Mouse (Mus musculus) lung, postnatal 14 days (tissue): ENCODE measurements around the gene Mrpl47.
"Not testable (repeated sequence)": the region's sequence is repeated elsewhere in the genome, so short reads cannot be mapped to it uniquely, and the experiment has no call there.

ENCODE experiments used
- DNase-seq: peaks from one replicate; pipeline ENCODE4 v3.0.0; 2021

The Mrpl47 gene

DNA sequence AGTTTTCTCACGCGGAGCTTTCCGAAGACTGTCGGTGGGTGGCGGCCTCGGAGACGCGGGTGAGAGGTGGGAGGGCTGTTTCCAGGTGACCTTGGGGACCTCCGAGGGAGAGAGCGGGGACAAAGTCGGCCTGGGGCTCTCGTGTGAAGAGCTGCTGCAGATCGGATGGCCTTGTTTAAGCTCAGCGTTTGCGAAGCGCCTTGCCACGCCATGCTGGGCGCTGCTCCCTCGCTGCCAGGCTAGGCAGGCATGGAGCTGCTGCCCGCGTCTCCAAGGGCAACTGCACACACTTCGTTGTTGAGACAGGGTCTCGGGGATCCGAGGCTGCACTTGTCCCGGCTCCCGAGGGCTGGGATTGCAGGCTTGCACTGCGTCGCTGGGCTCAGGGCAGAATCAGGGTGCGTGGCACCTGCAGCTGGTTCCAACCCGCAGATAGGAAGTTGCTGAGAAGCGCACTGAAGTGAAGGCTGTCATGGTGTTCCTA is at the start of gene Mrpl47:
TSS of gene Mrpl47 (minus strand) at position 434 of the 484 bp plus-strand sequence.
- DNase-seq, result no peak

DNA sequence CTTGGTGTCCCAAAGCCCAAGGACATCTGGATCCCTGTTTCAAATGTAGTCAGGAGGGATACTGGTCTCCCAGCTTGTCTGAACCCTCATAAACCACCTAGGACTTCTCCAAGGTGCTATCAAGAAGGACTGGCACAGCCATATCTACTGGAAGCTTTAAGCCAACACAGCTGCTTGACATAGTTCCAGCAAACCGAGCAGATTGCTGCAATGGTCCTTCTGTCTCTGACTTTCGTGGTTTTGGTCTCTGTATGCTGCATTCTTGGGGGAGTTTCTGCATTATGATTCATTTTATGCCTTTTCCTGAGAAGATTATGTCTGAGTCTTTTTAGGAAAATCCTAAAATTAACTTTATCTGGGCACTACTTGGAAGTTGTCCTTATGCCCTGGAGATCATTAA is 33.4 kb upstream of the Mrpl47 start:
- no peak for DNase-seq

GRCm38 (mm10) chr3:32763902-32764301 is 26.5 kb upstream of the Mrpl47 start:
- no peak for DNase-seq

- DNase-seq, result no peak
Observed at GRCm38 (mm10) chr3:32762962-32763361, 25.6 kb upstream of the Mrpl47 start.

- DNase-seq, result no peak
Observed at GRCm38 (mm10) chr3:32759212-32759611, 21.8 kb upstream of the Mrpl47 start.

- DNase-seq, result no peak
Observed at GRCm38 (mm10) chr3:32754384-32754915, 17.0 kb upstream of the Mrpl47 start.

DNA sequence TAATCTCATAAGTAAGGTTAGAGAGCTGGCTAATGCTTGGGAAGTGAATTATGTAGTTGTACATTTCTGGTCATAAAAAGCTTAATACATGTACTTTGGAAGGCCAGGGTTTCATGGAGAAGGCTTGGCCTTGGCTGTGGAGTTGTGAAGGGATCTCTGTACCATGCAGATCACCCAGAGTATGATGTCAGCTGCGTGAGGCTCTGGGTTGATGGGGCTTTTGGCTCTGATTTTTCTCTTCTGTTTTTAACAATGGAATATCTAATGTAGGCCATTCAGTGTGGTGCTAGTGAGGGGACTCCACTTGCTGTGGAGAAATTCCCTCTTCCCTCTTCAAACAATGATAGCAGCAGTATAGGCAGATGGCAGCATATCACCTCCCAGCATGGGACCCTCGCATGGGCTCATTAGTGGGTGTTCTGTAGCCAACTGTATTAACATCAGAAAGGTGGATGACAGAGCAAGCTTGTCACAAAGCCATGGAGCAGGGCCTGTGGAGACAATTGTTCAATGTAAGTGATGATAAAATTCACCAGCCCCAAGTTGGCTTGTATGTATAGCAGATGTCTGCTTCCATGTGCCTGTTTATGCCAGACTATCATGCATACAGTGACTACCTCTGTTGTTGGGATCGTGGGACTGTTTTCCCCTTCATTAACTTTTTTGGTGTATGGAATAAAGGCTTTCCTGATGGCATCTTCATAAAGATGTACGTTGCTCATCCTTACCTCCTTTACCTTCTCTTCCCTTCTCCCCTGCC is 12.6 kb upstream of the Mrpl47 start:
- DNase-seq, result no peak

GRCm38 (mm10) chr3:32748384-32748783 is 11.0 kb upstream of the Mrpl47 start:
- no peak for DNase-seq

GRCm38 (mm10) chr3:32745426-32745825 is 8.0 kb upstream of the Mrpl47 start:
- not testable (repeated sequence) for DNase-seq

- no peak for DNase-seq
Observed at GRCm38 (mm10) chr3:32745001-32745400, 7.6 kb upstream of the Mrpl47 start.

DNA sequence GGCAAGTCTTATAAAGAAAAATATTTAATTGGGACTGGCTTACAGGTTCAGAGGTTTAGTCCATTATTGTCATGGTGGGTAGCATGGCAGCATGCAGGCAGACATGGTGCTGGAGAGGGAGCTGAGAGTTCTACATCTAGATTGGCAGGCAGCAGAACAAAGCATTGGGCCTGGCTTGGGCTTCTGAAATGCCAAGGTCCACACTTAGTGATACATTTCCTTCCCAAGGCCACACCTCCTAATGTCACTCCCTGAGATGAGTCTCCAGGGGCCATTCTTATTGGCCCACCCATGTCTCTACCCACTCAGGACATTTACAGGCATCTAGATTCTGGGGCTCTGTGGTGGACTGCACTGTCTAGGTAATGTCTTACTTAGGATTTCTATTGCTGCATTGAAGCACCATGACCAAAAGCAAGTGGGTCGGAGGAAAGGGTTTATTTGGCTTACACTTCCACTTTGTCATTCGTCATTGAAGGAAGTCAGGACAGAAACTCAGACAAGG is 4.9 kb upstream of the Mrpl47 start:
- no peak for DNase-seq

DNA sequence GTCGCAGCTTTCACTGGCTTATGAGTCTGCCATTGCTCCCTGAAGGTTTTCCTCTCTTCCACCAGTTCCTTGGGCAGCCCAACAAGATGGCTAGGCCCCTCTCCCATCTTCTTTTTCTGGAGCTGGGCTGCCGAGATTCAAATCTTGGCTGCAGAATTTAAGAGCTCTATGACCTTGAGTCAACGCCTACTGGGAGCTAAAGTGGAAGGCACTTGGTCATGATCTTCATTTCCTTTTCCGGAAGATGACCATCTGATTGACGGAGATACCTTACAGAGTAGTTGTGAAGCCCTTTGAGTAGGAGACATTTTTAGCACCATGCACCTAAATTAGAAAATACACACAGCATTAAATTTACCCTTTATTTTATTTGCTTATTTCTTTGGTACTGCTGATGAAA is 1.1 kb upstream of the Mrpl47 start:
- no peak for DNase-seq

GRCm38 (mm10) chr3:32736244-32737171 is 897 bp downstream of the Mrpl47 start, which contains the start of gene Ndufb5:
Gene Ndufb5, plus strand, starts transcription at chr3:32736990.
- DNase-seq, result peak; percentile 97

GRCm38 (mm10) chr3:32727861-32728260 is 9.5 kb downstream of the Mrpl47 start:
- no peak for DNase-seq

DNA sequence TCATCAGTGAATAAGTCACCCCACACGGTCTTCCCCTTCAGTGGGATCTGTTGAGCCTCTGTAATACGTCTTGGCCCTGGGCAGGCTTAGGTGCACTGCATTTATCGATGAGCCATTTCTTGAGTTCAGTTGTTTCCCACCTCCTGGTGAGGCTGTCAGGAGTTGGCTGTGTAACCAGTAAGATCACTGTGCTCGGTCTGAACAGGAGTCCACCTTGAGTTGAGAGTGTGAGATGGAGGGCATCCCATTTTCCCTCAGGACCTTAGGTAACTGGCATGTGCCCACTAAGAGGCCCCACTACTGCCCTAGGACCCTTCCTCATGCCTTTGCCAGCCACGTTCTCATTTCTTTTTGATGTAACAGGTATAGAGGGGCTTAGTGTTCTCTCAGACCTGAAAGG is 11.5 kb downstream of the Mrpl47 start:
- DNase-seq, result no peak

- DNase-seq, result no peak
Observed at GRCm38 (mm10) chr3:32724191-32724590, 13.2 kb downstream of the Mrpl47 start.

DNA sequence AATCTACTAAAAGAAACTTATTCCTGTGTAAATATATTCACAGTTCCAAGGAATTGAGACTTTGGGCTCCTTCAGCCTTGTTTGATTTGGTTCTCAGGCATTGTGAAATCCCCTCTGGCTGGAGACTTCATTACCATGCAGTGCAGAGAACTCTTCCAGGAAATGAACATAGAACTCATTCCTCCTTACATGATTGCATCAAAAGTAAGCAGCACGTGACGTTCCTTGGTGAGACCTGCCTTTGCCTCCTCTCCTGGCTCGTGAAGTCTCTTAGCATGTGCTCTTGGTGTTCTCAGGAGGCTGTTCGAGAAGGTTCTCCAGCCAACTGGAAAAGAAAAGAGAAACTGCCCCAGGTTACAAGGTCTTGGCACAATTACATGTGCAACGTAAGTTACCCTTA is 19.1 kb downstream of the Mrpl47 start:
- peak; percentile 25 for DNase-seq

GRCm38 (mm10) chr3:32717403-32717802 is 20.0 kb downstream of the Mrpl47 start:
- not testable (repeated sequence) for DNase-seq

- DNase-seq, result no peak
Observed at GRCm38 (mm10) chr3:32713711-32714110, 23.7 kb downstream of the Mrpl47 start.

DNA sequence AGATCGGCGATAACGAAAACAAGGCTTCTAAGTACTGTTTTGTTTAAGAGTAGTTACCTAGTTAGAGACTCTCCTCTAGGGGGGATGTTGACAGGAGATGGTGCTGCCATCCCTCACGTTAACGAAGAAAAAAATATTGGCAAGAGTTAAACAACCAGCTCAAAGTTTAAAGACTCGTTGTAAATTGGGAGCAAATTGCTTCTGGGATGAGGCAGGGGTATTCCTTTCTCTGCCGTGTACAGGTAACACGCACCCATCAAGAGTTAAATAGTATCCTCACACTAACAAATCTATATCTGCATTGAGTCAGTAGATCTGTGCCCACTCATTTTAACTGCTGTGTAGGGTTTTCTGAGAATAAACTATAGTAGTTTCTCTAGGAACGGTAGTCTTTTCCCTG is 28.0 kb downstream of the Mrpl47 start:
- DNase-seq, result no peak

- peak; percentile 99 for DNase-seq
Observed at GRCm38 (mm10) chr3:32708368-32709231, 28.8 kb downstream of the Mrpl47 start.

DNA sequence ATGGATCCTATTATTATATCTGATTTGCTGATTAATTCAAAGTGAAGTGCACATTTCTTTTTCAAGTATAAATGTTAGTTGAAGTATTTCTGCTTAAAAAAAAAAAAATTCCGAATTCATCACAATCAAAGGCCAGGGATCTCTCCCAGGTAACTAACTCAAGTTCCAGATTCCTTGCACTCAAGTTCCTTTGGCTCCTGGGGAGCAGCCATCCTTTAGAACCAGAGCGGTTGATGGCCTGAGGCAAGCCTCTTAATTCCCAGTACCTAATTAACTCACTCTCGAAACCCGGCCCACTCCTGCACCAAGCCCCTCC is 29.4 kb downstream of the Mrpl47 start:
- no peak for DNase-seq
